Mouse (Mus musculus): Measurements from ENCODE around the gene Lrrfip2. TPM values are rescaled to one million over a fixed set of nuclear protein-coding genes. Genes with fewer than 3 reads are reported as not detected.
A peak's percentile ranks its signal among the peaks of the same experiment; 100 is the strongest.

Gene Lrrfip2
- total and polyA plus RNA-seq, 3 experiments: 16.6 to 30.9 (median 25.2) TPM

DNA sequence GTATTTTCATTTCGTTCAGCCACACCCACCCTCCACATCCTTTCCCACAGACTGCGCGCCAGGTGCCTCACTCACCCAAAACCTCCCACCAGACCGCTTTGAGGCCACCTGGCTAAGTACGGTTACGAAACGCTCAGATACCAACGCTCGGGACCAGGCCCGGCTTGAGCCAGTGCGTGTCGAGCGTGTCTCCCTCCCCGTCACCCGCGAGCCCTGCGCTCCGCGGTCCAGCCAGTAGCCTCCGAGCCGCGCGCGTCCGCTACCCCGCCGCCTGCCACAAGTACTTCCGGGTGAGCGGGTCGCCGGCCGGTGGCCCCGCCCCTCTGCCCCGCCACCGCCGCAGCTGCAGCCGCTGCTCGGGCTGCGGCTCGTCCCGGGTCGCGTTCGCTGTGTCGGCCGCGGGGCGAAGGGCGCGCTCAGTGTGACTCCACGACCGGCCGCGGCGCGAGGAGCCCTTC is 431 bp downstream of the Lrrfip2 start:
- peaks cover 0 to 16% of the 10 kb centered on the region in 2 experiments; a peak in 2 of 4 replicates for H3K4me1 ChIP-seq (ENCODE audit: control insufficient read depth in 1 of 2, insufficient read depth in 2 of 2)
- peak overlapping the region; percentile 67 for H3K9ac ChIP-seq (ENCODE audit: insufficient read depth, low read depth)
- H3K27me3 ChIP-seq (replicated peaks): no peaks in the 10 kb centered on the region
- peak overlapping the region; percentile 88 for H3K4me2 ChIP-seq (ENCODE audit: insufficient read depth, low read depth, poor library complexity, severe bottlenecking)
- H3K9me3 ChIP-seq (replicated peaks; ENCODE audit: low read length): no peaks in the 10 kb centered on the region
- no peak overlapping the region for H3K27ac ChIP-seq (ENCODE audit: insufficient read depth, low read depth)
- in situ Hi-C loops (cut with MboI; ENCODE audit: low pct_ligation_motif_present, low pct_unique_long_range_greater_than_20kb, low sequenced_read_pairs): no loop called here
- DNase-seq (ENCODE audit: extremely low read depth): peak; percentile 49
- dilution Hi-C loops (cut with MboI; ENCODE audit: extremely low pct_ligation_motif_present, extremely low pct_unique_long_range_greater_than_20kb, low sequenced_read_pairs): no loop called here
- H3K36me3 ChIP-seq (replicated peaks in 1 of 2; ENCODE audit: control insufficient read depth in 1 of 2, insufficient read depth in 1 of 2, low read length in 1 of 2): peaks cover 0 to 12% of the 10 kb centered on the region in 2 experiments
- no peaks in the 10 kb centered on the region for H3K79me2 ChIP-seq (replicated peaks; ENCODE audit: control insufficient read depth, extremely low read depth, insufficient read depth, poor library complexity, severe bottlenecking)
- TF ChIP-seq MXI1 (IDR thresholded peaks at IDR 0.05; ENCODE audit: low read depth, low read length): peak; percentile 24; the same call in 1 of the 2 replicates
- TF ChIP-seq ELF1 (IDR thresholded peaks at IDR 0.05; ENCODE audit: low read depth, low read length): peak; percentile 76
- TF ChIP-seq HCFC1 (IDR thresholded peaks at IDR 0.05; ENCODE audit: low read depth, low read length): peak; percentile 75
- TF ChIP-seq MAZ (IDR thresholded peaks at IDR 0.05; ENCODE audit: low read depth, low read length): peak; percentile 26; the same call in 1 of the 2 replicates
- no peak for TF ChIP-seq ZC3H11A (IDR thresholded peaks at IDR 0.05; ENCODE audit: low read depth, low read length)
- no peak for TF ChIP-seq TBP (conservative IDR thresholded peaks at IDR 0.05; ENCODE audit: low read depth, low read length)
- TF ChIP-seq IRF4 (IDR thresholded peaks at IDR 0.05; ENCODE audit: low read depth, low read length): no peak
- TF ChIP-seq ZMIZ1 (IDR thresholded peaks at IDR 0.05; ENCODE audit: low read depth, low read length): no peak; the same call in 1 of the 2 replicates
- TF ChIP-seq CHD2 (IDR thresholded peaks at IDR 0.05; ENCODE audit: low read length): peak; percentile 38; the same call in 1 of the 2 replicates
- TF ChIP-seq PAX5 (IDR thresholded peaks at IDR 0.05; ENCODE audit: low read length): no peak
- peak; percentile 86 for TF ChIP-seq SIN3A (IDR thresholded peaks at IDR 0.05; ENCODE audit: low read length)
- 0 out of 2 replicates have a peak, but pooled peaks have one; percentile 34 for TF ChIP-seq NRF1 (IDR thresholded peaks at IDR 0.05; ENCODE audit: low read depth, low read length)
- 0 out of 2 replicates have a peak, but pooled peaks have one; percentile 42 for TF ChIP-seq CHD1 (IDR thresholded peaks at IDR 0.05; ENCODE audit: low read depth, low read length)
- no peak for TF ChIP-seq E2F4 (IDR thresholded peaks at IDR 0.05; ENCODE audit: insufficient replicate concordance, low read depth, low read length)
- no peak for TF ChIP-seq RAD21 (IDR thresholded peaks at IDR 0.05; ENCODE audit: low read depth, low read length)
- TF ChIP-seq POLR2A (IDR thresholded peaks at IDR 0.05; ENCODE audit: low read depth, low read length): peak; percentile 79
- no peak for TF ChIP-seq POLR2AphosphoS2 (IDR thresholded peaks at IDR 0.05; ENCODE audit: low read depth, low read length)
- peak; percentile 39; the same call in 1 of the 2 replicates for TF ChIP-seq KAT2A (IDR thresholded peaks at IDR 0.05; ENCODE audit: insufficient replicate concordance, low read length)
- TF ChIP-seq ZNF384 (IDR thresholded peaks at IDR 0.05; ENCODE audit: low read depth, low read length): no peak
- peak; percentile 66 for TF ChIP-seq NELFE (IDR thresholded peaks at IDR 0.05; ENCODE audit: low read depth, low read length)
- TF ChIP-seq MAX (IDR thresholded peaks at IDR 0.05; ENCODE audit: low read length): peak; percentile 11; the same call in 1 of the 2 replicates
- no peak for TF ChIP-seq ZKSCAN1 (IDR thresholded peaks at IDR 0.05; ENCODE audit: borderline replicate concordance, low read depth, low read length)
- no peak for TF ChIP-seq JUN (IDR thresholded peaks at IDR 0.05; ENCODE audit: insufficient read depth, low read depth, low read length)
- peak; percentile 69; the same call in 1 of the 2 replicates for TF ChIP-seq TCF12 (IDR thresholded peaks at IDR 0.05; ENCODE audit: low read depth, low read length)
- peak overlapping the region; percentile 72 to 91 (median 90) for H3K4me3 ChIP-seq (replicated peaks in 1 of 3; ENCODE audit: low read depth in 2 of 3, low read length in 2 of 3, poor library complexity in 1 of 3)
